Mouse (Mus musculus): Measurements from ENCODE around the gene Gm10643.

The Gm10643 gene

DNA sequence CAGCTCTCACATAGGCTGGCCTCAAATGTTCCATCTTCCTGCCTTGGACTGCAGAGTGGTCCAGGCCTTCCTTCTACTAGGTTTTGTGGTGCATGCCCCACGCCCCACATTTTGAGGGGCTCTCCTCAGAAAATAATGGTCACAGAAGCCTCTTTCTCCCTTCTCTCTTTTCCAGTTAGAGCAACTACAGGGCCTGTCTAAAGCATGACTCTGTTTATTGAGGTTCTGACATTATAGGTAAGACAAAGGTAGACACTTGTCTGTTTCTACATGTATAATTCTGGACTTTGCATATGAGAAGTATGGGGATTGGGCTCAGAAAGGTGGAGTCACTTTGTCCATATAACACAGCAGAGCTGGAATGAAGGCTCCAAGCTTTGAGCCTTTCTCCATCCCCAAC, at the start of gene Gm10643:
Gene Gm10643 (minus strand): TSS at position 101 of the 400 bp plus-strand sequence.
- DNase-seq, result no peak

DNA sequence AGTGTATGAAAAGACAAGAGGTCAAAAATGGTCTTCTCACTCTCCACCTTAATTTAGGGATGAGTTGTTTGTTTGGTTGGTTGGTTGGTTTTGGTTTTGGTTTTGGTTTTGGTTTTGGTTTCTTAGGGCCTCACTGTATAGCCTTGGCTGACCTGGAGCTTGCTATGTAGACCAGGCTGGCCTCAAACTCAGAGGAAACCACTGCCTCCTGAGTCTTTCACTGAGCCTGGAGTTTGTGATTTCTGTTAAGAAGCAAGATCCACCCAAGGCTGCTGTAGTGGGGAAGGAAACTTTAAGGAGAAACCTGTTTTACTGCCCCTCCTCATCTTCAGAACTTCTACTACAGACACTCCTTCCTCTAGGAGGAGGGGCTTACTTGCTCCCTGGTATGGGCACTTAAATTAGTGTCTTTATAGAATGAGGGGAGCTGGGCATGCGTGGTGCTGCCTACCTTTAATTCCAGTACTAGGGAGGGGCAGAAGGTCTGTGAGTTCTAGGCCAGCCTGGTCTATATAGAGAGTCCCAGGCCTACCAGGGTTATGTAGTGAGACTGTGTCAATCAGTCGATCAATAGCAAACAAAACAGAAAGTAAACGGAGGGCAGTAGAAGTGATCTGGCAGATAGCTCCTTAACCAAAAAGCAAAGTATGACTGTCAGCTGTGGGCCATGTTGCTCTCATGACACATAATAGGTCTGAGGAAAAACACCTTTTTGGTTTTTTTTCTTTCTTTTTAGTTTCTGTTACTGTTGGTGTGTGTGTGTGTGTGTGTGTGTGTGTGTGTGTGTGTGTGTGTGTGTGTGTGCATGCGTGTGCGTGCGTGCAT, 41.5 kb upstream of the Gm10643 start:
- no peak for DNase-seq

DNA sequence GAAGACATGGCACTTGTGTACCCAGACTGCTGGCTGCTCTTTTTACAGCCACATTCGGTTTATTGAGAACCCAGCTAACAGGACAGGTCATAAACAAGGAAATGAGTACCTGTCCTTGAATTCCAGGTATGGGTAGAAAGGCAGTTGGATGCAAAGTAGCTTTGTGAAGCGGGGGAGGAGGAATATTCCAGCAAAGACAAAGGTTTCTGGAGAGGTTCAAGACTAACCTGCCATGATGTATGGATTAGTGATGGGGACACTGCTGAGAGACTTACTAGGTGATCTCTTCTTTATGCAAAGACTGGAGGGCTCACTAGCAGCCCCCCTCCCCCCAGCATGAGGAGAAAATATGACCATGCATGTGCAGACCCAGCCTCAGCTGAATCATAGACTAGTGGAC, 40.7 kb upstream of the Gm10643 start:
- no peak for DNase-seq

DNA sequence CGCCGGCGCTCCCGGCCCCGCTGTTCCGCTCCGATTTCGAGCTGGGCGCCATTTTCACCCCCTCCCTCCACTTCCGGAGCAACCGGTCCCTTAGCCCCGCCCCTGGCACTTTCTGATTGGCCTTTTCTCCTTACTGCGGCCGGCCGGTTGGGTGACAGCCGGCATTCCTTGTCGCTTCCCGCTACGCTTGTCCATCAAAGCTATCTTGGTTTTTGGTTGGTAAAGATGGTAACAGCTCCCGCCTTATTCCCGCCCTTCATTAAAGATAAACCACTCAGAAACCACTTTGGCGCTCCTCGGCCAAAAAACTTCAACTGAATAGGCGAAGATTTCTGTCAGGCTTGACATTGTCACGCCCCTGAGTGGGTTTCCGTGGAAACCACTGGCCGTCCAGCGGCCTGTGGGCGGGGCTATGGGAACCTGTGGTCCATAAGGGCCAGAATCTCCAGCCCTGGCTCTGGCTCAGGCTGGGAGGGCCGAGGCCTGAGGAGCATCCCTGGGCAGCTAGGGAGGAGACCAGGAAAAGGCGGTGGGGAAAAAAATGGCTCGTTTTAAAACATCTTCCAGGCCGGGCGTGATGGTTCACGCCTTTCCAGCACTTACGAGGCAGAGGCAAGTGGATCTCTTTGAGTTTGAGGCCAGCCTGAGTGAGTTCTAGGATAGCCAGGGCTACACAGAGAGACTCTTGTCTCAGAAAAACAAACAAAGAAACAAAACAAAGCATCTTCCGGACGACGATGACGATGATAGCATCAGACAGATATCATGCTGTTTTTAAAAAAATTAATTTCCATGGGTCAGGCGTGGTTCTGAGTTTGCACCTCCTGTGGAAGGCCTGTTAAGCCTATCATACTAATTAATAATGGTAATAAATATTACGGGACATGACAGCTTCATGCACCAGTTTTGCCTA, 40.0 kb upstream of the Gm10643 start, which contains the start of gene Dcaf15:
Gene Dcaf15 (minus strand): TSS at position 72 of the 913 bp plus-strand sequence.
- DNase-seq, result peak; percentile 99

DNA sequence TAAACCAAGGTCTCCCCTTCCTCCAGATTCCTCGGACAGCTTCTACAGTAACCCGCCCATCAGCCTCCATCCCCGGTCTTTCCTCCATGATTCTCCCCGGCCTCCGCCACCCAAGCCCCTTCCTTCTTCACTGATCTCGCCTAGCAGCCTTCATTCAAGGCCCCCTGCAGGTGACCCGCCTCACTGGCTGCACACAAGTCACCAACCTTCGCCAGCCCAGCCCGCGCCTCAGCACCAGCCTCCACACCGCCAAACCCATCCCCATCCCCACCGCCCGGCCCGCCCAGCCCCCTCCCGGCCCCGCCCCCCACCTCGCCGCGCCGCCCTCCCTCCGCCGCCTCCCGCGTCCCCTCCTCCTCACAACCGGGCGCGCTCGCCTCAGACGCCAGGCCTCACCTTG, 39.3 kb upstream of the Gm10643 start:
- DNase-seq, result peak; percentile 83

DNA sequence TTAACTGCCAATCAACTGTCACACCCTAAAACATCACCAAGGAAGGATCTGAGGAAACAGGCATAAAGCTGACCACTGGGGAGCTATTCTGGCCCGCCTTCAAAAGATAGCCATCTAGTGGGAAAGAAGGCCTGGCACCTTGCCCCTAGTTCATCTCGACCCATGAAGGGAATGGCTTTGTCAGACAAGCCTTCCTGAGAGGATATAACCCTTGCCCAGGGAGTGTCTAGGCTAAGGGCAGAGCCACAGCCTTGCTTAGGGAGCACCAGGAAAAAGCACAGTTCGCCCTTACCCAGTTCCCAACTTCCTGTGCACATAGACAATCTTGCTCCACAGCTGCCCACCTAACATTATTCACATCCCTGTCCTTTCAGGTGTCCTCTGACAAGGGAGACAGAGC, 38.7 kb upstream of the Gm10643 start:
- peak; percentile 79 for DNase-seq

DNA sequence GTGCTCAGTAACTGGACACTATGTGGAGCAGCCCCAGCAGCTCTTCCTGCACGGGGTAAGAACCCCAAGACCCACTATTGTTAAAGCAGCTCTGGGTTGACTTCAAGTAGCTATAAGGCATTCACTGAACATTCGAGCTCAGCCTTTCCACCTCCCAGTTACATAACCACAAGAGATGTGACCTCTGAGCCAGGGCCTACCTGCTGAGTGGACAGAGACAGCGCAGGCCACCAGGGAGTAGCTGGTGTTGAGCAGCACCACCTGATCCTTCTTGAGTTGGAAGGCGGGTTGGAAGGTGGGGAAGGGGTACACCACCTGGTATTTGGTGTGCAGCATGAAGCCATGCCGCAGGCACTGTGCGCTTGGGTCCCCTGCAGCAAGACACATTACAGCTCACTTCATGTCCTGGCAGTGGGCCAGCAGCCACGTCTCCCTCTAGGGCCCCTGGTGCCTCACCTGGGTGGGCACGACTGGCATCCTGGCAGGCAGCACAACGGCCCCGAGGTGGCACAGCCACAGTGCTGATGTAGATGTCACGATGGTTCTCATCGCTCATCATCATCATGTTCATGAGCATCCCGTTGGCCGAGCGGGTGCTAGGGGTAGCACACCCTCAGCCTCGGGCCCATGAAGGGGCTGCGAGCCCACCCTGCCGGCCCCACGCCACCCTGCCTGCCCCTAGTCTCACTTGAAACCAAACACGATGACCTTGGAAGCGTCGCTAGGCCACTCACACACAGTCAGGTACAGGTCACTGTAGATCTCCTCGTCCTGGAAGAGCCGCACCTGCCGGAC, 36.7 kb upstream of the Gm10643 start:
- peak; percentile 25 for DNase-seq

DNA sequence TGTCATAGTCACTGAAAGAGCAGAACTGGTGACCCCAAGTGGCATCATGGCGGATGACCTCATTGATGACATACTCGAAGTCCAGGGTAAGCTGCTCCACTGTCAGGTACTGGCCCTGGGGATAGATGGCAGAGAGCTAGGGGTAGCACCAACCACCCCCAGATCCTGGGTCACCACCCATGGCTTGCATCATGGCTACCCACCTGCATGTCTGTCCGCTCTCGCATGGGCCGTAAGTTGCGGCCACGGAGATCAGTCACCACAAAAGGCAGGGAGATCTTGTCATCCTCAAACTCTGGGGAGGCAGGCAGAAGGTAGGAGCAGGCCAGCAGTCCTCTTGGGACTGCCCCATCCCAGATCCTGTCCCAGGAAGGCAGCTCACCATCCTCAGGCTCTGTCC, 33.4 kb upstream of the Gm10643 start:
- no peak for DNase-seq

DNA sequence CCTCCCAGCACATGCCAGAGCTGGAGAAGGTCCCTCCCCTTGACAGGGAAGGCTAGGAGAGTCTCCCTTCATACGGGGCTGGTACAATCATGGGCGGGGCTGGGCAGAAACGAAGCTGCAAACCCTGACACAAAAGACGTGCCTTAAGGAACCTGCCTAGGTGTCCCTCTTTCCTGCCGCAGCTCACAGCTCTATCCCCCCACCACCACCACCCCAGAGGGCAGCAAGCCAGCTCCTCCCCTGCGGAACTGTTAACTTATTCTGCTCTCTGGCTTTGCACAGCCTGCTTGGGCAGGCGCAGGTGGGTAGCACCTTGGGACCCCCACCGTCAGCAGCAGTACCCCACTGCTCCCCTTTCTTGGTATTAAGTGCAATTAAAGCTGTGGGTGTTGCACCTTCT, 31.1 kb upstream of the Gm10643 start:
- no peak for DNase-seq

DNA sequence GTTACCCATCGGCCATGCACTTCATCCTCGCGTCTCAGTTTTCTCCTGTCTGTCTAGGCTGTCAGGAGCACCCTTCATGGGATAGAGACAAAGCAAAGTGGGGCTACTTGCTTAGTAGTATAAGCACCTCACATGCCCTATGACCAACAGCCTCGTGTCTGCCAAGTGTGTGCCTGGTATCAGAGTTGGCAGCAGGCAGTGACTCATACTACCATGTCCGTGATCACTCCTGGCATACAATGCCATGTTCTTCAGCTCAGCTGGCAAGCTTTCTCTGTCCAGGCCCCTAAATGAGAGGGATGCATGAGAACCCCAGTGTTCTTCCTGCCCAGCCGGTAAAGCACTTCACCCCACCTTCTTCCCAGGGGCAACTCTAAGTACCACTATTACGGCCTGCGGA, 25.6 kb upstream of the Gm10643 start:
- DNase-seq, result no peak

DNA sequence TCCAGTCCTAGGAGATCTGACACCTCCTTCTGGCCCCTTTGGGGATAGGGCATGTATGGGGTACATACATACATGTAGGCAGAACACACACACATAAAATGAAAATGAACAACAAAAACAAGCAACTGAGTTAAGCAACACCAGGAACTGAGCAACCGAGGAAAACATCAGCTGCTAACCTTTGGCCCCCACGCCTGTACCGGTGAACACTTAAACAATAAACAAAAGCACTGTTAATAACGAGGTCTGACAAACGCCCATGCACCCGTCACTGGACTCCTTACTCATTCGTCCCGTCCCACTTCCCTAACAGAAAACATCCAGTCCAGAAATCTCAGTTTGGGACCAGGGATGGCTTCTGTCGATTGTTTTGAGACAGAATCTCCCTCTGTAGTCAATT, 24.3 kb upstream of the Gm10643 start:
- DNase-seq, result no peak

DNA sequence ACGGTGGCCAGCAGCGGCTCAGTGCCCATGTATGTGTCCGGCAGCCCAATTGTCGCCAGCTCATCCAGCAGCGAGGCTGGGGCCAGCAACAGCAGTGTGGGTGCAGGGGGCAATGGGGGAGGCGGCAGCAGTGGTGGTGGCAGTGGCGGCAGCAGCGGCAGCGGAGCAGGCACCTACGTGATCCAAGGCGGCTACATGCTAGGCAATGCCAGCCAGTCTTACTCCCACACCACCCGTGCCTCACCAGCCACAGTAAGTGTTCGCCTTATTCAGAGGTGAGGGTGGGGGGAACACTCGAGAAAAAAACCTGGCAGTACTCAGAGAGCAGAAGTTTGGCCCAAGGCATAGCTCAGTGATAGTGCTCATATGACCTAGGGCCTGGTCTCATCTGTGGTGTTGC, 22.9 kb upstream of the Gm10643 start:
- DNase-seq, result no peak

DNA sequence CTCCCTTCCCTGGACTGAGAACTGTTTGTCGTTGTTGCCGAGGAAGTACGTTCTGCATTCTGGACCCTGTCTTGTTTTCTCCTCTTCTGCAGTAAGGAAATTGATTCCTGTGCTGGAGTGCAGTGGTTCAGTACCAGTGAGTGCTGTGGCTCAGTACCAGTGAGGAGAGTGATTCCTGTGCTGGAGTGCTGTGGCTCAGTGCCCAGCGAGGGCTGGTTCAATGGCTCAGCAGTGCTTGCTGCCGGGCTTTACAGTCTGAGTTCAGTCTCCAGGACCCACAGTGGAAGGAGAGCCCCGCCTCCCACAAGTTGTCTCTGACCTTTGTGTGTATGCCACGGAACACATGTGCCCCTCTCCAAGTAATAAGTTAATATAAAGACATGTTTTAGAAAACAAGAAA, 22.2 kb upstream of the Gm10643 start:
- no peak for DNase-seq

DNA sequence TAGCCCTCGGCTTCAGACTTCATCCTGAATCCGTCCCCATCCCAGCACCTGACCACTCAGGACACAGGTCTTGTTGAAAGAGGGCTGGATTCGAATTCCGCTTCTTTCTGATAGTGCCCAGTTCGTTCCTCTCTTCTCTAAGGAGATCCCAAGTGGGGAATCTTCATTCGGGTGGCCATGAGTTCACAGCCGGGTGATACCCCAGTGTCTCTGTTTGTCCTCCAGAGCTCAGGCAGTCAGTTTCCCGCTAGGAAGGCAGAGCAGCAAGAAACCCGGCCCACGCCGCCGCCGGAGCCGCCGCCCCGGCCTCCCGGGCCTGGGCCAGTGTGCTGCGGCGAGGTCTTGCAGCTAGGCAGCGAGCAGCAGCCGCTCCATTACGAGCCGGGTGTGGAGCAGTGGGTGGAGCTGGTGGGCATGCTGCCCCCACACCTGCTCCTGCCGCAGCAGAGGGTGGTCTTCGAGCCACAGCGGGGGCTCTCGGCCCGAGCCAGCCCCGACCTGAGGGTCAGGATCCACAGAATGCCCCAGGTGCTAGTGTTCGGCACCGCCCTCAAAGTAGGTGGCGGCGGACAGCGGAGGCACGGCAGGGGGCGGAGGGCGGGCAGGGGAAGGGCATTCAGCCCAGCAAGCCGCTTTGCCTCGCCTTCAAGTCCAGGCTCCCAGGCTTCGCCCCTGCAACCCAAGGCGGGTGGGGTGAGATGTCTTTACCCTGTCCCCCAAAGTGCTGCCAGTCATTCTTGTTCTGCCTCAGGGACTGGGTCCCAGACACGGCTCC, 19.6 kb upstream of the Gm10643 start:
- no peak for DNase-seq

DNA sequence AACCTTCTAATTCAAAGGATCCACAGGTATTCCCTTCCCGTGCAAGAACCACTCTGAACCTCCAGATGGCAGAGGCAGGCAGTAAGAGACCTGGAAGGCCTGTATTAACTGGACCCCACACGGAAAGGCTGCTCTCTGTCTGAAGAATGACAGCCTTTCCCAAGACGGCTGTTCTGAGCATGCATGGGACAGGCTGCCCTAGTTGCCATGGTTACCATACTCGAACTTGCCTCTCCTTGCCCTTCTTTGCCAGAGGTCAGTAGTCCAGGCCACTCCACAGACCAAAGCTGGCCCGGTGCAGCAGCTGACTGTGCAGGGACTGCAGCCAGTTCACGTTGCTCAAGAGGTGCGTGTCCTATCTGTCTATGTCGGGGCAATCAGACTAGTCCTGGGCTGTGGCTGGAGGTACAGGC, 18.9 kb upstream of the Gm10643 start:
- peak; percentile 63 for DNase-seq

DNA sequence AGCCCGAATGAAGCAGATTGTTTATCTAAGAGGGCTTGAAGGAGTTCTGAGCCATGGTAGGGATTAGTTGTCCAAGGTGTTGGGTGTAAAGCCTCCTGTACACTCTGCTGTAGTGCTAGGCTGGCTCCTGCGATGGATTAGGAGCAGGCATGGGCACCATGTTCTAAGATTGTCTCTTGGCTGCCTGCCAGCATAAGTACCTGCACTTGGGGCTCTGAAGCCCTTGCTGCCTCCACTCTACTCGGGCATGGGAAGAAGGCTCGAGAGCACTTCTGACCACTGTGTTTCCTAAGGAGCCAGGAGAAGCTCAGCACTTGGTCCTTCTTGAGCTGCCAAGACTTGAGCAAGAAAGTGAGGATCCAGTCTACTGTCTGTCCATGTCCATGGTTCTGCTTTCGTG, 14.3 kb upstream of the Gm10643 start:
- no peak for DNase-seq

DNA sequence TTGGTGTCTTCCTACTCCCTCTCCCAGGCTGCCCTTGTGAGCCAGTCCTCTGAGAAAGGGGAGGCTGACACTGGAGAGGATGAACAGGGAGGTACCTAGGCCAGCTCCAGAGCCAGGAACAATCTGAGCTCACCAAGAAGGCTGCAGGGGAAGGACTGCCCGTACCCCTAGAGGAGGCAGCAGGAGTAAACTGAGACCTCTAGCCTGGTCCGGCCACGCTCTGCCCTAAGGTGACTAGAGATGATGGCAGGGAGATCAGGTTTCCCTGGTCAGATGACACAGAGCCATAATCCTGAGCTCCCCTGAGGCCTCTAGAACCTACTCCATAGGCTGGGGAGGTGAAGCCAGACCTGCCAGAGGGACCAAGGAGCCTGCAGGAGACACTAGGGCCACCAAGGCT, 11.9 kb upstream of the Gm10643 start:
- no peak for DNase-seq

DNA sequence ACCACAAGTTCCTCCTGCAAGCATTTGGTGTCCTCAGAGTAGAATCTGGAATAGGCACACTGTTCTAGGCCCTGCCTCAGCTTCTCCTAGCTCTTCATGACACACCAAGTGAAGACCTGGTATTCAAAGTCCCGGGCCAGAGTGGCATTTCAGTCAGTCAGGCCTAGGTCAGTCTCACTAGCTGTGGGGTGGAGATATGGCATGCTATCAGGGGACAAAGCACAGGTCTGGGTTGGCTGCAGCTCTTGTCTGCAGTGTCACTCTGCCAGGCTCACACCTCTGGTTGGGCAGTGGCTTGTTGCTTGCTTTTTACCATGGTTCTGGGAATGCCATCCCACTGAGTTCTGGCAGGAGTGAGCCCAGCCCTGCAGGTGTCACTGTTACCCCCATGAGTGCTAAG, 11.5 kb upstream of the Gm10643 start:
- DNase-seq, result no peak

DNA sequence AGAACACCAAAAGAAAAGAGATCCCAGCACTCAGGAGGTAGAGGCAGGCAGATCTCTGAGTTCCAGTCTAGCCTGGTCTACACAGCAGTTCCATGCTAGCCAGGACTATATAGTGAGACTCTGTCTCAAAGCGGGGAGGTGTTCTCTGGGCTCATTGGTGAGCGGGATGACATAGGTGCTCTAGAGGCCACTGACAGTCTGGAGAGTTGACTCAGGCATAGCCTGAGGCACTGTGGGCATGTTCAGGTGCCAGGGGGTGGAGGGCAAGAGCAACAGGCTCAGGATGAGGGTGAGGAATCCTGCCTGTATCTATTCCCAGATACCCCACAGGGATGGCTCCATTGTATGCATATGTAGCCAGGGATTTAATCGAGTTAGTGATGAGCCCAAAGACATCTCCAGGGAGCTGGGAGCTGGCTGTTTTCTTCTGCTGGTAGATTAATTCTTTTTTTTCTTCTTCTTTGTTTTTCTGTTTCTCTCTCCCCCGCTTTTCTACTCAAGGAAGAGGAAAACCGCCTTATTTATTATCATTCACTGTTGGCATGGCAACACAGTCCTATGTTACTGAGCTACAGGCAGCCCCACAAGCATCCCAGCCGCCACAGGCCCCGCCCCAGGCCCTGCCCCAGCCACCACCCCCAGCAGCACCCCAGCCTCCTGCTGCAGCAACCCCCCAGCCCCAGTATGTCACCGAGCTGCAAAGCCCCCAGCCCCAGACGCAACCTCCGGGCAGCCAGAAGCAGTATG, 8.5 kb upstream of the Gm10643 start:
- DNase-seq, result no peak

DNA sequence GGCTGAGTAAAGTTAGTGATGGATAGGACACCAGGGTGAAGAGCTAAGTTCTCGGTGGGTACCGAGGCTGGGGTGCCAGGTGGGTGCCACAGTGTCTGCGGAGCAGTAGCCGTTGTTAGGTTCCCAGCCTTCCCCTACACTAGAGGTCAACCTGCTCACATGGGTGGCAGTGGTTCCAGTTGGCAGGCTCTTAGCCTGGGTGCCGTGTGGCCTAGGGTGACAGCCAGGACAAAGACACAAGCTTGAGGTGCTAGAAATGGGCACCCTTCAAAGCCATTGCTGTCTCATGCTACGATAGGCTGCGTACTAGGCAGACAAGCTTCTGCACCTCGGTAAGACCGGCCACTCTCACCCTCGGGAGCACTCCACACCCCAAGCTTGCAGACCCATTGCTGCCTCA, 7.4 kb upstream of the Gm10643 start:
- DNase-seq, result no peak

DNA sequence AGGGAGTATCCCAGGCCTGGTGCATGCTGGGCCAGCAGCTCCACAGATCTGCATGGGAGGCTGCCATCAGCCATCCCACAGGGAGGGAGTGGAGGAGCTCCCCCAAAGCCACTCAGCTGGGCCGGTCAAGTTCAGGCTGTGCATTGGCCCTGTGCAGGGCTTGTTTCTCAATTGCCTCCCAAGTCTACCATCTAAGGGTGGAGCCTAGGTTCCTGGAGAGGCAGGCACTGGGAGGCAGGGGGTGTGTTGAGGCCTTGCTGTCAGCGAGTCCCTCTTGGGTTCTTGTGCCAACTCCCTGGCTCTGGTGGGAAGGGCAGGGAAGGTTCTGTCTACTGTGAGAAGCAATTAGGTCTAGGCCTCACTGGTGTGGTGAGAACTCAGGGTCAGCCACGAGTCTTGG, 7.0 kb upstream of the Gm10643 start:
- no peak for DNase-seq

DNA sequence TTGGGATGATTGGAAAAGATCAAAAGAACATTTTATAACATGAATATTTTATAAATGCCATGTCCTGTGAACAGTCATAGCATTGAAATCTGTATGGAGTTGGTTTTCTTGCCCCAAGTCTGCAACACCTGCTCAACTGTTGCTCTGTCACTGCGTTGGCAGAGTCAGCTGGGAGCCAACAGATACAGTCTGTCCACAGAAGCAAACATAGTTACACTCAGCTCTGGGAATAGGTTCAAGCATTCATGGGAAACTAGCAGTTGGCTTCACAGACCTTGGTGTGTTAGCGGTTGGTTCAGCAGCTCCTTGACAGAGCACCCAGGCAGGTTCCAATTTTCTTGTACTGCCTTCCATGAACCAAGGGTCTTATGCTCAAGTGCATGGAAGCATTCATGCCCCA, 5.7 kb upstream of the Gm10643 start:
- DNase-seq, result no peak
